Mouse (Mus musculus) midbrain, embryonic 15.5 days (tissue): ENCODE measurements around the gene Tmem251. TPM values are rescaled to one million over a fixed set of nuclear protein-coding genes. Genes with fewer than 3 reads are reported as not detected.

Experiments
- ATAC-seq: fragments of 200-750 bp; cut with Nextera tagmentation; replicated peaks from 2 replicates; pipeline ENCODE4 v1.8.0; 2017; ENCODE audit warnings: moderate TSS enrichment
- H3K27ac ChIP-seq: fragments of 300-500 bp; sonication (generic); 2 replicates; pipeline ENCODE4 v1.5.1; 2015; ENCODE audit warnings: mild to moderate bottlenecking, inconsistent platforms
- H3K27me3 ChIP-seq: fragments of 300-500 bp; sonication (generic); replicated peaks from 2 replicates; pipeline ENCODE4 v1.6.1; 2015; ENCODE audit warnings: inconsistent platforms
- H3K36me3 ChIP-seq: fragments of 300-500 bp; sonication (generic); replicated peaks from 2 replicates; pipeline ENCODE4 v1.6.1; 2015; ENCODE audit warnings: inconsistent platforms
- H3K4me1 ChIP-seq: fragments of 300-500 bp; sonication (generic); 2 replicates; pipeline ENCODE4 v1.6.1; 2015; ENCODE audit warnings: inconsistent platforms
- H3K4me2 ChIP-seq: fragments of 300-500 bp; sonication (generic); 2 replicates; pipeline ENCODE4 v1.6.1; 2015; ENCODE audit warnings: inconsistent platforms, mild to moderate bottlenecking, moderate library complexity
- H3K4me3 ChIP-seq: fragments of 300-500 bp; sonication (generic); 2 replicates; pipeline ENCODE4 v1.5.1; 2015; ENCODE audit warnings: mild to moderate bottlenecking, inconsistent platforms
- H3K9ac ChIP-seq: fragments of 300-500 bp; sonication (generic); 2 replicates; pipeline ENCODE4 v1.6.1; 2015; ENCODE audit warnings: mild to moderate bottlenecking, inconsistent platforms
- H3K9me3 ChIP-seq: fragments of 300-500 bp; sonication (generic); 2 replicates; pipeline ENCODE4 v1.6.1; 2016; ENCODE audit warnings: inconsistent platforms
- WGBS: fragments of 180-500 bp; shearing (Covaris S2); methylation state at CpG from one replicate; pipeline ENCODE4 v1.1.7; 2015; ENCODE audit warnings: mixed read lengths; 5-methylcytosine and 5-hydroxymethylcytosine counted together
- polyA plus RNA-seq: library from polyadenylated mRNA; unstranded; fragments of >200 nt; fragmentation: Nextera tagmentation; extraction: Ambion mirVana; gene quantifications from 2 replicates; pipeline ENCODE4 v1.2.1, GENCODE M21; 2015

Tmem251 gene
- polyA plus RNA-seq, 1 experiment from 2014 or later: 11.9 TPM

GRCm38 (mm10) chr12:102771601-102772000 is 28.0 kb downstream of the Tmem251 start:
- Histone ChIP-seq H3K9ac (no peak overlapping the region), H3K27me3 (no peaks in the 10 kb centered on the region), H3K4me3 (no peak overlapping the region), H3K9me3 (no peaks in the 10 kb centered on the region), H3K27ac (no peak overlapping the region), H3K4me2 (no peak overlapping the region), H3K36me3 (peaks cover 47% of the 10 kb centered on the region), H3K4me1 (no peaks in the 10 kb centered on the region)
- ATAC-seq: no peak
- 97% methylated on average over 8 of the region's 8 CpGs for WGBS

GRCm38 (mm10) chr12:102772676-102773075 is 29.1 kb downstream of the Tmem251 start:
- 94% methylated on average over 5 of the region's 5 CpGs for WGBS
- Histone ChIP-seq H3K36me3 (peaks cover 51% of the 10 kb centered on the region), H3K9ac (no peak overlapping the region), H3K27ac (no peak overlapping the region), H3K9me3 (no peaks in the 10 kb centered on the region), H3K4me2 (no peak overlapping the region), H3K4me1 (no peaks in the 10 kb centered on the region), H3K27me3 (no peaks in the 10 kb centered on the region), H3K4me3 (no peak overlapping the region)
- ATAC-seq: no peak

- Histone ChIP-seq H3K27me3 (no peaks in the 10 kb centered on the region), H3K9me3 (no peaks in the 10 kb centered on the region), H3K36me3 (peaks cover 34% of the 10 kb centered on the region), H3K4me2 (no peak overlapping the region), H3K27ac (no peak overlapping the region), H3K4me1 (no peaks in the 10 kb centered on the region), H3K4me3 (no peak overlapping the region), H3K9ac (no peak overlapping the region)
- 89% methylated on average over 14 of the region's 14 CpGs for WGBS
- no peak for ATAC-seq
These were observed 32.5 kb downstream of the Tmem251 start for GRCm38 (mm10) chr12:102776035-102776434.

- Histone ChIP-seq H3K4me2 (no peak overlapping the region), H3K27me3 (no peaks in the 10 kb centered on the region), H3K9ac (no peak overlapping the region), H3K36me3 (peaks cover 15% of the 10 kb centered on the region; the same call in 1 of the 2 replicates), H3K27ac (no peak overlapping the region), H3K4me3 (no peak overlapping the region), H3K4me1 (no peaks in the 10 kb centered on the region), H3K9me3 (no peaks in the 10 kb centered on the region)
- no peak for ATAC-seq
- WGBS: 77% methylated on average over 5 of the region's 5 CpGs
These were observed 34.6 kb downstream of the Tmem251 start for GRCm38 (mm10) chr12:102778151-102778550.

GRCm38 (mm10) chr12:102779452-102779851 is 35.9 kb downstream of the Tmem251 start:
- no peaks in the 10 kb centered on the region for H3K9me3 ChIP-seq
- no peak overlapping the region for H3K9ac ChIP-seq
- WGBS: 57% methylated on average over 3 of the region's 3 CpGs
- H3K27me3 ChIP-seq: no peaks in the 10 kb centered on the region
- ATAC-seq: no peak
- no peak overlapping the region for H3K4me2 ChIP-seq
- H3K27ac ChIP-seq: no peak overlapping the region
- peaks cover 15% of the 10 kb centered on the region; the same call in 1 of the 2 replicates for H3K36me3 ChIP-seq
- no peak overlapping the region for H3K4me3 ChIP-seq
- H3K4me1 ChIP-seq: no peaks in the 10 kb centered on the region

DNA sequence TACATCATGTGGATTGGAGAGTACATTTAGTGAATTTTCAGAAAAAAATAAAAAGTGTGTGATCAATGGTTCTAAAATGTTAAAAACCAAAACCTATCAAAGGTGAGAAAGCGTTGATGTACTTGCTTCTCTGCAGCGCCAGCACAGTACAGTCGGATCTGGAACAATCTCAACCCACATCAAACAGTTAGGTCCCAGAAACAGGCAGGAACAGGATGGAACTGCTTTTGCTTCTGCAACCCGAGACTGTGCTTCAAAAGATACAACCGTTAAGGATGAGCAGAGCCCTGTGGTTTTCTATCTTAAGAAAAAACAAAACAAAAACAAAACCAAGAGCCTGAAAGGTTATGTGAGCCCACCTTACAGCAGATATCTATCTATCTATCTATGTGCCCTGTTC is 39.3 kb downstream of the Tmem251 start:
- Histone ChIP-seq H3K36me3 (peaks cover 16% of the 10 kb centered on the region), H3K9ac (no peak overlapping the region), H3K27me3 (no peaks in the 10 kb centered on the region), H3K27ac (no peak overlapping the region), H3K4me1 (no peaks in the 10 kb centered on the region), H3K4me2 (no peak overlapping the region), H3K9me3 (no peaks in the 10 kb centered on the region), H3K4me3 (no peak overlapping the region)
- ATAC-seq: no peak
- 95% methylated on average over 5 of the region's 5 CpGs for WGBS

- WGBS: 92% methylated on average over 19 of the region's 19 CpGs
- H3K36me3 ChIP-seq: peaks cover 22% of the 10 kb centered on the region
These were observed 41.5 kb downstream of the Tmem251 start for GRCm38 (mm10) chr12:102784899-102785592.

DNA sequence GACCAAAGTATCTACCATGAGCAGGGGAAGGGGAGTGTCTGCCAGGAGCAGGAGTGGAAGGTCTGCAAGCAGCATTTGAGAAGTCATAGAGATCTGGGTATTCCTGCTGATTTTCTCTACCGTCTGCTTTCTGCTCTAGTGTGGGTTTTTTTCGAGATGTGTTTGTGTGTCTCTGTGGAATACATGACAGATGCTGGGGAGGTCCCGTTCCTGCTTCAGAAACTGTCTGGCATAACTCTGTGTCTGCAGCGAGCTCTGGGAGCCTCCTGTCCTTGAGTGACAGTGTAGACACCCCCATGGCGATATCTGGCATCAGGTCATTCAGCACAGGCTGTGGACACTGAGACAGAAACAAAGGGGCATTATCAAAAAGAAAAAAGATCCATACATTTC is 42.0 kb downstream of the Tmem251 start:
- 84% methylated on average over 5 of the region's 5 CpGs for WGBS
- H3K27ac ChIP-seq: no peak overlapping the region
- peaks cover 28% of the 10 kb centered on the region for H3K36me3 ChIP-seq

More at GRCm38 (mm10) chr12:102784899-102785592, 41.5 kb downstream of the Tmem251 start:
- Histone ChIP-seq H3K27ac (no peak overlapping the region), H3K4me2 (no peak overlapping the region), H3K27me3 (no peaks in the 10 kb centered on the region), H3K4me1 (no peaks in the 10 kb centered on the region), H3K9me3 (no peaks in the 10 kb centered on the region), H3K4me3 (no peak overlapping the region), H3K9ac (no peak overlapping the region)
- ATAC-seq: no peak

GRCm38 (mm10) chr12:102787927-102788326 is 44.4 kb downstream of the Tmem251 start:
- Histone ChIP-seq H3K9me3 (no peaks in the 10 kb centered on the region), H3K4me3 (no peak overlapping the region), H3K27me3 (no peaks in the 10 kb centered on the region), H3K36me3 (peaks cover 45% of the 10 kb centered on the region), H3K27ac (no peak overlapping the region), H3K9ac (no peak overlapping the region), H3K4me2 (no peak overlapping the region), H3K4me1 (no peaks in the 10 kb centered on the region)
- WGBS: 92% methylated on average over 7 of the region's 7 CpGs
- ATAC-seq: no peak

More for the DNA sequence above, 42.0 kb downstream of the Tmem251 start:
- no peak overlapping the region for H3K4me2 ChIP-seq
- H3K4me1 ChIP-seq: no peaks in the 10 kb centered on the region
- no peaks in the 10 kb centered on the region for H3K27me3 ChIP-seq
- H3K9me3 ChIP-seq: no peaks in the 10 kb centered on the region
- no peak overlapping the region for H3K4me3 ChIP-seq
- ATAC-seq: no peak
- no peak overlapping the region for H3K9ac ChIP-seq

Other genes with a start within 250 kb of the Tmem251 start
- 152 and 155 TPM in 2 replicates for gene Chga, start 188.8 kb upstream of the Tmem251 start, polyA plus RNA-seq
- 34.1 and 34.6 TPM in 2 replicates for gene Itpk1, start 38.8 kb upstream of the Tmem251 start, polyA plus RNA-seq
- gene Moap1, start 101 bp upstream of the Tmem251 start, polyA plus RNA-seq: 73.2 and 73.3 TPM in 2 replicates
- not detected in 2 replicates for gene Gm28051, start 14.0 kb downstream of the Tmem251 start, polyA plus RNA-seq
- 46.7 and 51.0 TPM in 2 replicates for gene Gon7, start 14.0 kb downstream of the Tmem251 start, polyA plus RNA-seq
- gene Ubr7, start 14.2 kb downstream of the Tmem251 start, polyA plus RNA-seq: 35.1 and 35.9 TPM in 2 replicates
- gene Gm20604, start 14.9 kb downstream of the Tmem251 start, polyA plus RNA-seq: 47.9 and 48.7 TPM in 2 replicates
- 14.0 and 14.3 TPM in 2 replicates for gene Btbd7, start 134.7 kb downstream of the Tmem251 start, polyA plus RNA-seq
- gene Cox8c, start 155.6 kb downstream of the Tmem251 start, polyA plus RNA-seq: not detected in 2 replicates
- 8.1 and 8.7 TPM in 2 replicates for gene Unc79, start 205.1 kb downstream of the Tmem251 start, polyA plus RNA-seq